Mouse (Mus musculus) spleen, postnatal 36 days (tissue): ENCODE results near the gene Mif4gd.
"Not testable (repeated sequence)": the region's sequence is repeated elsewhere in the genome, so short reads cannot be mapped to it uniquely, and the experiment has no call there.

Source experiments
- DNase-seq, 2 experiments: peaks; one replicate each; pipeline ENCODE4 v3.0.0; 2022; ENCODE audit warnings: low spot score in 2 of 2, mixed read lengths in 1 of 2

Gene Mif4gd

GRCm38 (mm10) chr11:115612410-115613137 lies at the start of gene Mif4gd:
Gene Mif4gd (minus strand): TSS chr11:115612969.
- peak; percentile 95 to 96 for DNase-seq

- no peak for DNase-seq
Measured at GRCm38 (mm10) chr11:115660376-115660775, 47.6 kb upstream of the Mif4gd start.

GRCm38 (mm10) chr11:115658521-115658920 lies 45.8 kb upstream of the Mif4gd start:
- no peak for DNase-seq

- peak; percentile 56 to 62 for DNase-seq
Measured at GRCm38 (mm10) chr11:115654128-115654527, 41.4 kb upstream of the Mif4gd start.

GRCm38 (mm10) chr11:115653194-115653593 lies 40.4 kb upstream of the Mif4gd start:
- DNase-seq = no peak

GRCm38 (mm10) chr11:115651680-115652079 lies 38.9 kb upstream of the Mif4gd start:
- no peak for DNase-seq

GRCm38 (mm10) chr11:115649706-115650105 lies 36.9 kb upstream of the Mif4gd start:
- no peak for DNase-seq

GRCm38 (mm10) chr11:115647459-115647858 lies 34.7 kb upstream of the Mif4gd start:
- DNase-seq = peak; percentile 57 to 72

- peak; percentile 62 to 67 for DNase-seq
Measured at GRCm38 (mm10) chr11:115646439-115646838, 33.7 kb upstream of the Mif4gd start.

GRCm38 (mm10) chr11:115645498-115645897 lies 32.7 kb upstream of the Mif4gd start:
- DNase-seq = not testable (repeated sequence)

GRCm38 (mm10) chr11:115644308-115644707 lies 31.5 kb upstream of the Mif4gd start:
- DNase-seq = no peak

GRCm38 (mm10) chr11:115643265-115643664 lies 30.5 kb upstream of the Mif4gd start:
- DNase-seq = no peak

- DNase-seq = no peak
Measured at GRCm38 (mm10) chr11:115642705-115643104, 29.9 kb upstream of the Mif4gd start.

- no peak for DNase-seq
Measured at GRCm38 (mm10) chr11:115641664-115642036, 28.9 kb upstream of the Mif4gd start.

- DNase-seq = peak; percentile 90 to 91
Measured at GRCm38 (mm10) chr11:115640978-115641663, 28.4 kb upstream of the Mif4gd start.

GRCm38 (mm10) chr11:115640311-115640828 lies 27.6 kb upstream of the Mif4gd start:
- no peak for DNase-seq

- DNase-seq = no peak
Measured at GRCm38 (mm10) chr11:115639540-115639939, 26.8 kb upstream of the Mif4gd start.

- peak in 1 of 2 experiments; percentile 34 for DNase-seq
Measured at GRCm38 (mm10) chr11:115638498-115639409, 26.0 kb upstream of the Mif4gd start.

- DNase-seq = no peak
Measured at GRCm38 (mm10) chr11:115636960-115637359, 24.2 kb upstream of the Mif4gd start.

- DNase-seq = no peak
Measured at GRCm38 (mm10) chr11:115635484-115635883, 22.7 kb upstream of the Mif4gd start.

- no peak for DNase-seq
Measured at GRCm38 (mm10) chr11:115635041-115635440, 22.3 kb upstream of the Mif4gd start.

- DNase-seq = no peak
Measured at GRCm38 (mm10) chr11:115634109-115634508, 21.3 kb upstream of the Mif4gd start.
